Mouse (Mus musculus) adrenal gland, adult 8-10 months (tissue): ENCODE measurements around the gene Olfr951. TPM values are rescaled to one million over a fixed set of nuclear protein-coding genes. Genes with fewer than 3 reads are reported as not detected.

Experiments used
- DNase-seq: peaks from one replicate; pipeline ENCODE4 v3.0.0; 2022
- total RNA-seq, 4 experiments: library from RNA; stranded (reverse); gene quantifications; 2 replicates each; pipeline ENCODE4 v1.2.4; 2022

Gene Olfr951
- total RNA-seq = not detected

- DNase-seq = no peak
Observed at GRCm38 (mm10) chr9:39387110-39387509, at the start of gene Olfr951. Olfr951 (plus strand) TSS chr9:39387410.

DNA sequence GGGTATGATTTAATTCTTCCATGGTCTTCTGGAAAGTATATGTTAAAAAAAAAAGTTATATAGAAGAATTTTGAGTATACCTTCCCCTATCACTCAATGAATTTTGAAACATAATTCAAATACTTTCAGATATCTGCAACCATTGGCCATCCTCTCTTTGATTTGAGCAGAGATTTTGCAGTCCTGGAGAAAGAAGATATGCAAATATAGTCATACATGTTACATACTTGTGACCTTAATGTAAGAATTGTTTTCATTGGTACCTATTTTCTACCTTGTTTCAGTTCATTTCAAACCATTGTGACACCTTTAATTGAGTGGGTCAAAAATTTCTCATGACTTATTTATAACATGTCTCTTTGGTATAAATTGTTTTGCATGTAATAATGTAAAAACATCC is 39.8 kb downstream of the Olfr951 start, which contains the start of gene Olfr952:
TSS of gene Olfr952 (minus strand) at position 101 of the 400 bp plus-strand sequence.
- DNase-seq = no peak

Other genes with a start within 250 kb of the Olfr951 start
- gene Olfr943, start 221.1 kb upstream of the Olfr951 start, total RNA-seq = not detected
- not detected for gene Olfr944, start 185.5 kb upstream of the Olfr951 start, total RNA-seq
- not detected for gene Olfr1537, start 137.4 kb upstream of the Olfr951 start, total RNA-seq
- gene Olfr945, start 110.6 kb upstream of the Olfr951 start, total RNA-seq = not detected
- gene Olfr948, start 61.4 kb upstream of the Olfr951 start, total RNA-seq = not detected
- gene Olfr952, start 39.7 kb downstream of the Olfr951 start, total RNA-seq = not detected
- gene Olfr954, start 69.3 kb downstream of the Olfr951 start, total RNA-seq = not detected
- not detected for gene Olfr955, start 84.5 kb downstream of the Olfr951 start, total RNA-seq
- not detected for gene Olfr44, start 106.6 kb downstream of the Olfr951 start, total RNA-seq
- gene Olfr957, start 128.4 kb downstream of the Olfr951 start, total RNA-seq = not detected
- gene Olfr958, start 166.6 kb downstream of the Olfr951 start, total RNA-seq = not detected
- not detected for gene Olfr959, start 188.2 kb downstream of the Olfr951 start, total RNA-seq
- 10 to 100 TPM; 14.1 to 23.1 (median 19.1) TPM for gene AW551984, start 217.0 kb downstream of the Olfr951 start, total RNA-seq
- not detected for gene Olfr148, start 223.2 kb downstream of the Olfr951 start, total RNA-seq
- gene Olfr960, start 234.0 kb downstream of the Olfr951 start, total RNA-seq = not detected